Mouse (Mus musculus) heart, embryonic 15.5 days (tissue): ENCODE data around the gene Itpripl2. TPM values are rescaled to one million over a fixed set of nuclear protein-coding genes. Genes with fewer than 3 reads are reported as not detected.

Experiments used
- ATAC-seq: fragments of 200-750 bp; cut with Nextera tagmentation; replicated peaks from 2 replicates; pipeline ENCODE4 v1.8.0; 2017; ENCODE audit warnings: low read depth, moderate TSS enrichment; ENCODE audit not compliant: insufficient number of reproducible peaks, insufficient read depth, low FRiP score
- H3K27ac ChIP-seq: fragments of 300-500 bp; sonication (generic); 2 replicates; pipeline ENCODE4 v1.5.1; 2015; ENCODE audit warnings: mild to moderate bottlenecking, inconsistent platforms
- H3K27me3 ChIP-seq: fragments of 300-500 bp; sonication (generic); 2 replicates; pipeline ENCODE4 v1.6.1; 2015; ENCODE audit warnings: inconsistent platforms
- H3K36me3 ChIP-seq: fragments of 300-500 bp; sonication (generic); 2 replicates; pipeline ENCODE4 v1.6.1; 2015; ENCODE audit warnings: mild to moderate bottlenecking, inconsistent platforms
- H3K4me1 ChIP-seq: fragments of 300-500 bp; sonication (generic); replicated peaks from 2 replicates; pipeline ENCODE4 v1.6.1; 2015; ENCODE audit warnings: inconsistent platforms
- H3K4me2 ChIP-seq: fragments of 300-500 bp; sonication (generic); 2 replicates; pipeline ENCODE4 v1.6.1; 2015; ENCODE audit warnings: inconsistent platforms, mild to moderate bottlenecking, moderate library complexity
- H3K4me3 ChIP-seq: fragments of 300-500 bp; sonication (generic); 2 replicates; pipeline ENCODE4 v1.5.1; 2015; ENCODE audit warnings: mild to moderate bottlenecking, inconsistent platforms
- H3K9ac ChIP-seq: fragments of 300-500 bp; sonication (generic); 2 replicates; pipeline ENCODE4 v1.6.1; 2015; ENCODE audit warnings: mild to moderate bottlenecking, inconsistent platforms
- H3K9me3 ChIP-seq: fragments of 300-500 bp; sonication (generic); replicated peaks from 2 replicates; pipeline ENCODE4 v1.6.1; 2016; ENCODE audit warnings: inconsistent platforms
- WGBS: fragments of 180-500 bp; shearing (Covaris S2); methylation state at CpG from one replicate; pipeline ENCODE4 v1.1.7; 2015; ENCODE audit warnings: mixed read lengths; 5-methylcytosine and 5-hydroxymethylcytosine counted together
- polyA plus RNA-seq: library from polyadenylated mRNA; unstranded; fragments of >200 nt; fragmentation: Nextera tagmentation; extraction: Ambion mirVana; gene quantifications from 2 replicates; pipeline ENCODE4 v1.2.1, GENCODE M21; 2015

Gene Itpripl2
- polyA plus RNA-seq, 1 experiment from 2014 or later: 4.8 TPM

- ATAC-seq: no peak
- Histone ChIP-seq H3K4me2 (no peak overlapping the region), H3K36me3 (no peaks in the 10 kb centered on the region), H3K4me1 (no peaks in the 10 kb centered on the region), H3K9me3 (no peaks in the 10 kb centered on the region), H3K27me3 (no peaks in the 10 kb centered on the region), H3K4me3 (no peak overlapping the region), H3K9ac (no peak overlapping the region), H3K27ac (no peak overlapping the region)
- 50% methylated on average over 7 of the region's 7 CpGs for WGBS
Measured at GRCm38 (mm10) chr7:118437101-118437802, 54.5 kb downstream of the Itpripl2 start.

Other genes starting within 250 kb of the Itpripl2 start
- 13.1 and 14.3 TPM in 2 replicates for gene Smg1, start 248.3 kb downstream of the Itpripl2 start, polyA plus RNA-seq
- 1.6 and 2.8 TPM in 2 replicates for gene Syt17, start 43.8 kb downstream of the Itpripl2 start, polyA plus RNA-seq
- gene Coq7, start 41.4 kb upstream of the Itpripl2 start, polyA plus RNA-seq: 153 TPM in 2 replicates
- gene Tmc7, start 92.8 kb upstream of the Itpripl2 start, polyA plus RNA-seq: 1.6 and 2.1 TPM in 2 replicates
- 0.19 and 0.87 TPM in 2 replicates for gene Tmc5, start 105.3 kb upstream of the Itpripl2 start, polyA plus RNA-seq
- 74.1 and 78.4 TPM in 2 replicates for gene Gde1, start 213.8 kb upstream of the Itpripl2 start, polyA plus RNA-seq
- gene Ccp110, start 220.6 kb upstream of the Itpripl2 start, polyA plus RNA-seq: 5.1 and 7.4 TPM in 2 replicates
- gene Vps35l, start 248.3 kb upstream of the Itpripl2 start, polyA plus RNA-seq: 44.8 and 51.6 TPM in 2 replicates